Mouse (Mus musculus) lung, adult 18-20 months (tissue): ENCODE data around the gene Tcf23.

Experiments used
- DNase-seq, 2 experiments: peaks; one replicate each; pipeline ENCODE4 v3.0.0; 2022; ENCODE audit warnings: mixed read lengths in 2 of 2

The Tcf23 gene

GRCm38 (mm10) chr5:30950451-30950850, 18.0 kb upstream of the Tcf23 start:
- DNase-seq = no peak

DNA sequence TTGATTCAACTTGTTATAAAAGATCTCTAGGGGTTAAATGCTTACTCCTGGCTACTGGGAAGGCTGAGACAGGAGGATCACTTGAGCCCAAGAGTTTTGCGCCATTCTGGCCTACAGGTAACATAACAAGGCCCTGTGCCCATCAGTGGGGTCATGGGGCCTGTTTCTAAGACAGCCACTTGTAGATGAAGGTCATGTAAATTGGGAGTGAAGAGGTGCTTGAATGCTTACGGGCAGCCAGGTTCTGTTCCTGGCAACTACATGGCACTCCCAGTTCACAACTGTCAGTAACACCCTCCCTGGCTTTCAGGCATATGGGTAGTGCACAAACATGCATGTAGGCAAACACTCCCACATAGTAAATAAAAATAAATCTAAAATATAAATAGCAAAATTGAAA, 17.5 kb upstream of the Tcf23 start:
- no peak for DNase-seq

- no peak for DNase-seq
Observed at GRCm38 (mm10) chr5:30951706-30952105, 16.8 kb upstream of the Tcf23 start.

DNA sequence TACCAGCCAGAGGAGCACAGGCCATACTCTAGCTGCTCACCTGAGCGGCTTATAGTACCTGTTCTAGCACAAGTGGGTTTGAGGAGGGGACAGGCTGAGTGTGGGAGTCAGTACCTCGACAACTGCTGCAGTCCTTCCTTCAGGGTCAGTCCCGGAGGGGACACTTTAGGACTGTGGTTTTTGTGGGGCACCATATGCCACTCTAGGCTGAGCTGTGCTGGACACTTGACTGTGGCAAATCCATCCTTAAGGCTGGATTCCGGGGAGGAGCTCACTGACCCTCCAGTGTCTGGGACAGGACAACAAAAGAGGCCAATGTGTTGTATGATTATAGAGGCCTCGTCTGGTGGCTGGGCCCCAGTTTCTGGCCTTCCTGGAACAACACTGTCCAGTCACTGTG, 15.9 kb upstream of the Tcf23 start:
- no peak for DNase-seq

DNA sequence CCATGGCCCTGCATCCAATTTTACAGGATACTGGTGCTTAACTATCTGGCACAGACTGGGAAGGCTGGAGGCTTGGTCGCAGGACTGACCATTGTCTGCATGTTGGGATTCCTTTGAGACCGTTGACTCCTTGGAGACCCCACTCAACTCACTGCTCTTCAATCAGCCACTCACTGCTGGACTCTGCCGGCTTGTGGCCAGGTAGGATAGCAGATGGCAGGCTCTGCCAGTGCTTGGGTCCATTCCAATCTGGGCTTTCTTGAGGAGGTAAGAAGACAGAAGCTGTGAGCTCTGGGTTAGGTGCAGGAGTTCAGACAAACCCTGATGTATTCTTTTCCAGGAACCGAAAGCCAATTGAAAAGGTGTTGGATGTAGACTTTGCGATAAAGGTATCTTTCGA, 14.4 kb upstream of the Tcf23 start:
- DNase-seq = no peak

DNA sequence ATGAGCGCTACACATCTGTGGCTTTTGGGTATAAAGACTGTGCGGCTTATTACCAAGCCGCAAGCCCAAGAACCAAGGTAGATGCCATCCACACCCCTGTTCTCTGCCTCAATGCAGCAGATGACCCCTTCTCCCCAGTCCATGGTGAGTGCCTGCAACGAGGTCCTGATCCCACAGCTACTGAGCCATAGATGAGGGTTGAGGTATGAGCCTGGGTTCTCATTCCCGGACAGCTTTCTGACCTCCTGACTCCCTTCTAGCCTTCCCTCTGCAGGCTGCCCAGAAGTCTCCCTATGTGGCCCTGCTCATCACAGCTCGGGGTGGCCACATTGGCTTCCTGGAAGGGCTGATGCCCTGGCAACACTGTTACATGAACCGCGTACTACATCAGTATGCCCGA, 13.9 kb upstream of the Tcf23 start:
- no peak for DNase-seq

GRCm38 (mm10) chr5:30955751-30956150, 12.7 kb upstream of the Tcf23 start:
- DNase-seq = no peak

GRCm38 (mm10) chr5:30957891-30958290, 10.6 kb upstream of the Tcf23 start:
- DNase-seq = no peak

DNA sequence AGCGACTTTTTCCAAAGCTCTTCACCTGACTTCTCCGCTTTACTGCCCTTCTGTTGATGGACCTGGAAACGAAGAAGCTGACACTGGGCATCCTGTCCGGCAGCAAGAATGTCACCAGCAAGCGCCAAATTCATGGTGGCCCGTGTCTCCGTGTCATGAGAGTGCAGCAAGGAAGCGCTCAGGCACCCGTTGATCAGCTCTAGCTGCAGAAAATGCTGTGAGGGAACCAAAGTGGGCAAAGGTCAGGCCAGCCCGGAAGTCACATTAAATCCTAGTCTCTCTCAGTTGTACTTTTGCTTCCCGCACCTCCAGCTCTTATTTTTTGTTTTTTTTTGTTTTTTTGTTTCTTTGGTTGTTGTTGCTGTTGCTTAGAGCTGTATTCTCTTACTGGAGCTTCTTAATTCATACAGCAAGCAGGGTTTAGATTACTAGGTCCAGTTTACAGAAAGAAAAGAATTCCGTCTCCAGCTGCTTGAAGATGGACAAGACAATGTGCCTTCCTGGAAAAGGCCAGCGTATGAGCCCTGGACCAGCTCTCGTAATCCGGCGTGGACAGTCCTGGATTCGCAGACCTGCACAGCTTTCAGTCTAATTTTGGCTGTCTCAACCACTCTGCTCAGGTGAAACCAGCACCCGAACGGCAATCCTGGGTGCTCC, 9.1 kb upstream of the Tcf23 start:
- no peak for DNase-seq

DNA sequence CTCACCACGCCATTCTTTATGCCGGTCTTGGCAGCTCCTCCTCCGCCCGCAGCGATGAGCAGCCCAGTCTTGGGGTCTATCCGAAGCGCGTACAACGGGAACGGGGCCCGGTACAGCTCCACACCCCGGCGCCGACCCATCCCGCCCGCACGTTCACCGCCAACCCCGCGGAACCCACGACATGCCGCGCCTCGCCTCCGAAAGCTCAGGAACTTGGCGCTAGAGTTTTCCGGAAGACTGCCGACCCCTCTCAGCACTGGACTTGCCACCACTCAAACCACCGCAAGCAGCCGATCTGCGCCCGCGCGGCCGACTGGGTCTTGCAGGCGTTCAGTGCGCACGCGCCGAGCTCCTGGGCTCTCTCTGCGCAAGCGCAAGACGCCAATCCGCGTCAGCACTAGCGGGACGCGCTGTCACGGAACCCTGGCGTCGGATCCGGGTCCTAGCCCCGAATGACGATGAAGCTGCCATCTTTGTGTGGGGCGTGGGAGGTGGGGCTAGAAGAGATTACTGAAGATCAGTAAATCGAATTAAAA, 8.4 kb upstream of the Tcf23 start, which contains the start of gene Preb:
Gene Preb (minus strand): TSS at position 396 of the 536 bp plus-strand sequence.
- peak; percentile 97 to 98 for DNase-seq

GRCm38 (mm10) chr5:30960814-30961213, 7.6 kb upstream of the Tcf23 start:
- no peak for DNase-seq

DNA sequence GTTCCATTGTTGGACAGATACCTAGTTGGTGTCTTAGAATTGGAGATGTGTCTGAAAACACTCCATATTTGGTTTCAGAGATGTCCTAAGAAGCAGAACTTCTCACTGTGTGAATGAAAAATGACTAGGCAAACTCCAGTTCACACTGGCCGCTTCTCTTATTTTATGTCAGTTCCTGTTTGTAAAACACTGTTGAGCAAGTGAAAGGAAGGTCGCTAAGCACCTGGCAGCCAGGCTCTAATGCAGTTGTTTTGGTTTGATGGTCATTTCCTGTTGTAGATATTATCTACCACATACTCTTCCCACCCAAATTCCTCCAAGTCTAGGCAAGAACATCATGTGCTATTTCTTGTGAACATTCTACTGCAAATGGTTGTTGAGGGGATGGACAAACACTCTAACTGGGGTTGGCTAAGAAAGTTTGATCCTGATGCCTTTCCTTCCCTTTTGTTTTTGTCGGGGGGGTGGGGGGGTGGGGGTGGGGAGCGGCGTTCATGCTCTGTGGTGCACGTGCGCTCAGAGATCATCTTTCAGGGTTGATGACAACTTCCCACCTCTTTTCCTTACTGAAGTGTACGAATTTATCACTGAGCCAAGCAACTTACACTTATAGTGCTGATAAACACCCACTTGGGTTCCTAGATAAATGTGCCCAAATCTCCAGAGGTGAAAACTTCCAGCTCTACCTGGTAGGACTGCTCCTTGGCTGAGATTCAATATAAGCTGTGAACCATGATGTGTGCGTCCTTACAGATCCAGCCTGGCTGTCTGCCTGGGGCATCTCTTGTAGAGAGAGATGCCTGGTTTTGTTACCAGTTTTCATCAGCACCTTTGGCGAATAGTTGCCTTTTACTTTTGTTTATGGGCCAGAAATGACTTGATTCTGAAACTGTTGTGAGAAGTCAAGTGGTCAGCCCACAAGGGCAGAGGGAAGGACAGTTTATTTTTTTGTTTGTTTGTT, 6.6 kb upstream of the Tcf23 start:
- peak; percentile 38 to 63 for DNase-seq

GRCm38 (mm10) chr5:30963916-30964315, 4.5 kb upstream of the Tcf23 start:
- DNase-seq = no peak

DNA sequence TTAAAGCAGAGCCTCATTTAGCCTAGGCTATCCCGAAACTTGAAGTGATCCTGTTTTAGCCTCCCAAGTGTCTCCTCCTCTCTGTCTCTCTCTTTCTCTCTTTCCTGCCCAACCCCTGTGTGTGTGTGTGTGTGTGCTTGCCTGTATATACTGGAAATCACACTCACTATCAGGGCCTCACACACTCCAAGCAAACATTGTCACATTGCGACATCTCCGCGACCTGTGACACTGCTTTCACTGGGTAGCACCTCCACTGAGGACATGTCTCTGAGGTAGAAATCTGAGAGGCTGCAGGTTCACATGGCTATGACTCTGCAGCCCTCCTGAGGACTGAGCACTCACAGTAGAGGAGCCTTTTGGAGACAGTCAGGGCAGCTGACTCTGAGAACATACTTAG, 2.3 kb upstream of the Tcf23 start:
- no peak for DNase-seq

DNA sequence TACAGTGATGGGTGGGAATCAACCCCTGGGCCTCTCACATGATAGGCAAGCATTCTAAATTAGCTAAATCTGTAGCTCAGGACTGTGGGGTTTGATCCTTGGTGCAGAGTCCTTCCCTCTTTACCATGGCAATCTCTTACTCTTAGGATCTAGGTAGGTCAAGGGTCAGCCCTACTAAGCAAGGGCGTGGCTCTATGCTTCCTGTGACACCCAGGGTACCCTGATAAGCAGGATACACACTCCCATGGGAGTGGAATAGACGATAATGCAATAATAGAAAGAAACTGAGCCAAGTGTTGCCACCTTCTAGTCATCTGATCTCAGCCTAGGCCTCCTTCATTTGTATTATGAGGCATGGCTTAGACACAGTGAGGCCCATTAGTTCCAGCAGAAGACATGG, 978 bp downstream of the Tcf23 start:
- peak in 1 of 2 experiments; percentile 32 for DNase-seq

- DNase-seq = peak in 1 of 2 experiments; percentile 28
Observed at GRCm38 (mm10) chr5:30974870-30975656, 6.6 kb downstream of the Tcf23 start.

GRCm38 (mm10) chr5:30982357-30982756, 13.9 kb downstream of the Tcf23 start:
- no peak for DNase-seq

GRCm38 (mm10) chr5:30992980-30993676, 24.7 kb downstream of the Tcf23 start:
- no peak for DNase-seq

DNA sequence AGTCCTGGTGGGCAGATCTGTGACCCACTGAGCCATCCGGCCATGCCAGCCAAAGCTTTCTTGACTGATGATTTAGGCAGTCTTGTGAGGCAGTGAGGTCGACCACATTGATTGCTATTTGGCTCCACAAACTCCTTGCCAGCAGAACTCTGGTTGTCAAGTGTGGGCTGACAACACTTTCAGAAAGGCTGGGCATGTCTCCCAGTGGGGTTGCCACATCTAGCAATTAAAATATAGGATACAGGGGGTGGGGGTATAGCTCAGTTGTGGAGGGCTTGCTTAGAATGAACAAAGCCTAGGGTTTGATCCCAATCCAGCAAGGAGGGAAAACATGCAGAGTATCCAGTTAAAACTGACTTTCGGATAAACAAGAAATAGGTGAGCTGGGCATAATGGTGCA, 25.6 kb downstream of the Tcf23 start:
- no peak for DNase-seq

- no peak for DNase-seq
Observed at GRCm38 (mm10) chr5:30994910-30995635, 26.6 kb downstream of the Tcf23 start.

DNA sequence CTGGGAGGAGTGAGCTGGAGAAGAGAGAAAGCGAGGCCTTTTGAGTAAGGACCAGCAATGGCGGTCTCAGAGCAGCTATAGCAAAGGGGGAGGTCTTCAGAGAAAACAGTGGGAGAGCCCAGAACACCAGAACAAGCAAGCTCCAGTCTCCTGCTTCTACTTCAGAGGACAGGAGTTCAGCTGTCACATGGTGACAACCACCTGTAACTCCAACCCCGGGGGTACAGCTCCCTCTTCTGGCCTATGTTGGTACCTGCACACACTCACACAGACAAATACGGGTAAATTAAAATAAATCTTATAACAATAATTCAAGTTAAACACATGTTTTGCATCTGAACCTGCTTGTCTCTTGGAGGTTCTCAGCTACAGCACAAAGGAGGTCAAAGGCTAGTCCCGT, 29.8 kb downstream of the Tcf23 start:
- peak; percentile 18 to 27 for DNase-seq

- no peak for DNase-seq
Observed at GRCm38 (mm10) chr5:30999324-30999723, 30.9 kb downstream of the Tcf23 start.
